Mouse (Mus musculus): ENCODE measurements around the gene Pax2.

DNA sequence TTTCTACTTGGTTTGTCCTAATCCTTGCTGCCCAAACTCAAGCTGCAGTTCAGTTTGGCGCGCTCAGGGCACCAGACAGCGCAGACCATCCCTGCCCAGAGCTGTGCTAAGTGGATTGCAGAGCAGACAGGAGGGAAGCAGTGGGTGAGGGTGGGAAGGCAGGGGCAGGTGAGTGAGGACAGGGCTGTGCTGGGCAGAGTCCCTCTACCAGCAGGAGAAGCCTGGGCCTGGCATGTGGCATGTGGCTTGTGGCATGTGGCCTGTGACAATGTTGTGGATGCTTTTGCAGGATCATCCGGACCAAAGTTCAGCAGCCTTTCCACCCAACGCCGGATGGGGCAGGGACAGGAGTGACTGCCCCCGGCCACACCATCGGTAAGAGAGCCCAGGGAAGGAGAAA, 32.6 kb downstream of the Pax2 start:
- TF ChIP-seq CTCF (IDR thresholded peaks at IDR 0.05; ENCODE audit: borderline replicate concordance, extremely low read depth, insufficient read depth, insufficient read length) = no peak
- TF ChIP-seq POLR2A (IDR thresholded peaks at IDR 0.05; ENCODE audit: borderline replicate concordance, extremely low read depth, insufficient read depth, insufficient read length, poor library complexity, severe bottlenecking) = no peak
